Mouse (Mus musculus): ENCODE measurements around the gene Tmem72.

DNA sequence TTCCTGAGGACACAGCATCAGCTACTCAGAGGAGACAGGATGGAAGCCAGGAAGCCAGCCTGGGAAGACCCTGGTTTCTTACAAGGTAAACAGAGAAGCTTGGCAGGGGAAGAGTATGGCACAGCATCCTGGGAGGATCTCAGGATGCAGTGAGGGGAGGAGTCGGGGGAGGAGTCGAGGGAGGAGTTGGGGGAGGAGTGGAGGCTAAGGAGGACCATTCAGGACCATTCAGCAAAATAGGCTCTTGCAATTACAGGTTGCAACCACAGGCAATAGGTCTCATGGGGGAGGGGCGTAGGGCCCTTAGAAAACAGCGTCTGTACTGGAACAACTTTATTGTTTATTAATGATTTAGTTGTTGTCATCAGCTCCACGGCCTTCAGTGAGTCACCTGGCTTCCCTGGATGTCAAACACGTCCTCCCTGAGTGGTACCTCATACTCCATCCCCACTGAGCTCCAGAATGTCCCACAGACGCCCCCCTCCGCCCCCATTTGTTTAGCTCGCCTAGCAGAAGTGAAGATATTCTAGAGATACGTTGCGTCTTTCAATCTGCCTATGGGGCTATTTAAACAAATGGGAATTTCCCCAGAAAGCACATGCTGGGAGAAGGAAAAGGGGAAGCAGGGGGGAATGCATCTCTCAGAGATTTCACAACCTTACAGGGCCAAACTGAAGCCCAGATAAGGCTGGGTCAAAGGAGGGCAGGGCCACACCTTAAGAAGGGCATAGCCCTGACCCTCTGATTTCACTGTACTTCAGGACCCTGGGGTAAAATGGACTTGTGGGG is 47.8 kb downstream of the Tmem72 start:
- TF ChIP-seq EP300 (IDR thresholded peaks at IDR 0.05; ENCODE audit: insufficient read depth, low read depth, low read length) = no peak
- TF ChIP-seq CTCF (IDR thresholded peaks at IDR 0.05) = no peak
- no peak for TF ChIP-seq POLR2A (IDR thresholded peaks at IDR 0.05; ENCODE audit: insufficient read depth, low read depth, low read length)
